Mouse (Mus musculus): ENCODE measurements around the gene Arhgef3.
"Not testable (repeated sequence)": the region's sequence is repeated elsewhere in the genome, so short reads cannot be mapped to it uniquely, and the experiment has no call there.

Arhgef3 gene

GRCm38 (mm10) chr14:27199119-27199518 is 84.4 kb downstream of the Arhgef3 start:
- DNase-seq = no peak

- DNase-seq = no peak
Measured at GRCm38 (mm10) chr14:27199870-27200269, 85.2 kb downstream of the Arhgef3 start.

- peak; percentile 14 for DNase-seq
Measured at GRCm38 (mm10) chr14:27200743-27201576, 86.3 kb downstream of the Arhgef3 start.

- DNase-seq = no peak
Measured at GRCm38 (mm10) chr14:27201824-27202223, 87.1 kb downstream of the Arhgef3 start.

- no peak for DNase-seq
Measured at GRCm38 (mm10) chr14:27204704-27205103, 90.0 kb downstream of the Arhgef3 start.

GRCm38 (mm10) chr14:27206443-27206842 is 91.7 kb downstream of the Arhgef3 start:
- DNase-seq = no peak

- DNase-seq = no peak
Measured at GRCm38 (mm10) chr14:27209542-27209941, 94.8 kb downstream of the Arhgef3 start.

GRCm38 (mm10) chr14:27210801-27211200 is 96.1 kb downstream of the Arhgef3 start:
- not testable (repeated sequence) for DNase-seq

GRCm38 (mm10) chr14:27211743-27212445 is 97.2 kb downstream of the Arhgef3 start:
- DNase-seq = no peak

GRCm38 (mm10) chr14:27214232-27214631 is 99.5 kb downstream of the Arhgef3 start:
- no peak for DNase-seq

GRCm38 (mm10) chr14:27219668-27220067 is 105.0 kb downstream of the Arhgef3 start:
- no peak for DNase-seq

- DNase-seq = no peak
Measured at GRCm38 (mm10) chr14:27220297-27220696, 105.6 kb downstream of the Arhgef3 start.

- DNase-seq = no peak
Measured at GRCm38 (mm10) chr14:27224636-27225035, 109.9 kb downstream of the Arhgef3 start.

- no peak for DNase-seq
Measured at GRCm38 (mm10) chr14:27226288-27226687, 111.6 kb downstream of the Arhgef3 start.

- no peak for DNase-seq
Measured at GRCm38 (mm10) chr14:27228288-27228687, 113.6 kb downstream of the Arhgef3 start.

- no peak for DNase-seq
Measured at GRCm38 (mm10) chr14:27228941-27229371, 114.3 kb downstream of the Arhgef3 start.

GRCm38 (mm10) chr14:27229441-27230147 is 114.9 kb downstream of the Arhgef3 start:
- DNase-seq = peak; percentile 14

GRCm38 (mm10) chr14:27230262-27231022 is 115.7 kb downstream of the Arhgef3 start:
- peak; percentile 62 for DNase-seq

GRCm38 (mm10) chr14:27231506-27231905 is 116.8 kb downstream of the Arhgef3 start:
- DNase-seq = no peak

- DNase-seq = no peak
Measured at GRCm38 (mm10) chr14:27231974-27232780, 117.5 kb downstream of the Arhgef3 start.

- DNase-seq = no peak
Measured at GRCm38 (mm10) chr14:27233056-27233455, 118.4 kb downstream of the Arhgef3 start.

GRCm38 (mm10) chr14:27233656-27234055 is 119.0 kb downstream of the Arhgef3 start:
- no peak for DNase-seq
